Mouse (Mus musculus) embryonic facial prominence, embryonic 15.5 days (tissue): ENCODE data around the gene Psen1. TPM values are rescaled to one million over a fixed set of nuclear protein-coding genes. Genes with fewer than 3 reads are reported as not detected.

ENCODE experiments used
- ATAC-seq: fragments of 200-750 bp; cut with Nextera tagmentation; 2 replicates; pipeline ENCODE4 v1.8.0; 2017; ENCODE audit warnings: low read depth, moderate TSS enrichment; ENCODE audit not compliant: insufficient number of reproducible peaks, low FRiP score, low TSS enrichment
- H3K27ac ChIP-seq: fragments of 300-500 bp; sonication (generic); replicated peaks from 2 replicates; pipeline ENCODE4 v1.5.1; 2015; ENCODE audit warnings: mild to moderate bottlenecking, inconsistent platforms
- H3K27me3 ChIP-seq: fragments of 300-500 bp; sonication (generic); 2 replicates; pipeline ENCODE4 v1.6.1; 2015; ENCODE audit warnings: inconsistent platforms
- H3K36me3 ChIP-seq: fragments of 300-500 bp; sonication (generic); 2 replicates; pipeline ENCODE4 v1.6.1; 2015; ENCODE audit warnings: mild to moderate bottlenecking, inconsistent platforms
- H3K4me1 ChIP-seq: fragments of 300-500 bp; sonication (generic); 2 replicates; pipeline ENCODE4 v1.6.1; 2015; ENCODE audit warnings: inconsistent platforms
- H3K4me2 ChIP-seq: fragments of 300-500 bp; sonication (generic); replicated peaks from 2 replicates; pipeline ENCODE4 v1.6.1; 2015; ENCODE audit warnings: mild to moderate bottlenecking, inconsistent platforms
- H3K4me3 ChIP-seq: fragments of 300-500 bp; sonication (generic); replicated peaks from 2 replicates; pipeline ENCODE4 v1.5.1; 2015; ENCODE audit warnings: mild to moderate bottlenecking, inconsistent platforms
- H3K9ac ChIP-seq: fragments of 300-500 bp; sonication (generic); 2 replicates; pipeline ENCODE4 v1.6.1; 2015; ENCODE audit warnings: inconsistent platforms
- H3K9me3 ChIP-seq: fragments of 300-500 bp; sonication (generic); replicated peaks from 2 replicates; pipeline ENCODE4 v1.6.1; 2016; ENCODE audit warnings: inconsistent platforms
- WGBS: fragments of 180-500 bp; shearing (Covaris S2); methylation state at CpG from one replicate; pipeline ENCODE4 v1.1.7; 2015; 5-methylcytosine and 5-hydroxymethylcytosine counted together
- polyA plus RNA-seq: library from polyadenylated mRNA; unstranded; fragments of >200 nt; fragmentation: Nextera tagmentation; extraction: Ambion mirVana; gene quantifications from 2 replicates; pipeline ENCODE4 v1.2.1, GENCODE M21; 2015

Psen1 gene
- polyA plus RNA-seq, 1 experiment from 2014 or later = 72.3 TPM

DNA sequence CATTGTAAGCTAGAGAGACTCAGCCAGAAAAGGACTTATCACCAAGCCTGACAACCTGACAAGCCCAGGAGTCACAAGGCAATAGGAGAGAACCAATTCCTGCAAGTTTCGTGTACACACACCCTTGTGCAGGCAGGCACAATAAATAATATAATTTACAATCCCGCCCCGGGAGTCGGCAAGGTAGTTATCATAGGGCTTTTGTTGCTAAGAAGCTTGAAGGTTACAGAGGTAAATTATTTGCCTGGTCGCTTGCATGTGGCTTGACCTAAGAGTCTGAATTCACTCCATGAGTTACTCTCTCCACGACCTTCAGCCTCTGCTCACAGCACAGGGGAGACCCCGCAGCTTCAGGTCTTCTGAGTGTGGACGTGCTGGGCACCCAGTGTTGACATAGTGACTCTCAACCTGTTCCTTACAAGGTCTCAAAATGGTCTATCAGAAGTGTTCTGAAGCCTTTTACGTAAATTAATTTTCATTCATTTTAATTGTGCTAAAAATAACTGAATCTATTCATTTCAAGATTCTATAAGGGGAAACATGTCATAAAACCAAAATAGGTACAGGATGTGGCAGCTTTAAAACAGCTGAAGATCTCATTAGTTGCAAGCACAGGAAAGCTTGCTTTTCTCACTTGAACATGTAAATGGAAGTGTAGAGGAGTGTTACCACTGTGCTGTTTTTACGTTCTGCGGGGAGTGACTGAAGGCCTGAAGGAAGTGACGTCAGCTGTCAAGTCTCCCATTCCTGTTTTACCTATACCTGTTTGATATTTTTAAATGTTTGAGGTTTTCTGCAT is 38.8 kb downstream of the Psen1 start:
- no peak overlapping the region for H3K27ac ChIP-seq

GRCm38 (mm10) chr12:83732225-83732624 is 44.3 kb downstream of the Psen1 start:
- Histone ChIP-seq H3K4me3 (no peak overlapping the region), H3K27ac (no peak overlapping the region), H3K27me3 (no peaks in the 10 kb centered on the region), H3K36me3 (peaks cover 85% of the 10 kb centered on the region), H3K4me1 (no peaks in the 10 kb centered on the region), H3K9ac (no peak overlapping the region), H3K9me3 (no peaks in the 10 kb centered on the region), H3K4me2 (no peak overlapping the region)
- WGBS = 93% methylated on average over 5 of the region's 5 CpGs
- no peak for ATAC-seq

More for the DNA sequence above, 38.8 kb downstream of the Psen1 start:
- no peak overlapping the region for H3K4me2 ChIP-seq
- peaks cover 74% of the 10 kb centered on the region for H3K36me3 ChIP-seq
- no peaks in the 10 kb centered on the region for H3K27me3 ChIP-seq
- no peaks in the 10 kb centered on the region for H3K4me1 ChIP-seq
- no peak overlapping the region for H3K9ac ChIP-seq
- 79% methylated on average over 12 of the region's 12 CpGs for WGBS
- no peak for ATAC-seq
- H3K9me3 ChIP-seq = no peaks in the 10 kb centered on the region
- no peak overlapping the region for H3K4me3 ChIP-seq

GRCm38 (mm10) chr12:83734047-83734446 is 46.1 kb downstream of the Psen1 start:
- 89% methylated on average over 10 of the region's 10 CpGs for WGBS
- no peak for ATAC-seq
- H3K27me3 ChIP-seq = no peaks in the 10 kb centered on the region

GRCm38 (mm10) chr12:83736236-83736635 is 48.3 kb downstream of the Psen1 start:
- Histone ChIP-seq H3K4me2 (no peak overlapping the region), H3K9me3 (no peaks in the 10 kb centered on the region), H3K27me3 (no peaks in the 10 kb centered on the region), H3K4me1 (no peaks in the 10 kb centered on the region), H3K36me3 (peaks cover 56% of the 10 kb centered on the region), H3K4me3 (no peak overlapping the region), H3K27ac (no peak overlapping the region), H3K9ac (no peak overlapping the region)
- no peak; the same call in 1 of the 2 replicates for ATAC-seq
- 86% methylated on average over 8 of the region's 8 CpGs for WGBS

More at GRCm38 (mm10) chr12:83734047-83734446, 46.1 kb downstream of the Psen1 start:
- Histone ChIP-seq H3K4me1 (no peaks in the 10 kb centered on the region), H3K36me3 (peaks cover 74% of the 10 kb centered on the region), H3K4me3 (no peak overlapping the region), H3K27ac (no peak overlapping the region), H3K9ac (no peak overlapping the region), H3K9me3 (no peaks in the 10 kb centered on the region), H3K4me2 (no peak overlapping the region)

DNA sequence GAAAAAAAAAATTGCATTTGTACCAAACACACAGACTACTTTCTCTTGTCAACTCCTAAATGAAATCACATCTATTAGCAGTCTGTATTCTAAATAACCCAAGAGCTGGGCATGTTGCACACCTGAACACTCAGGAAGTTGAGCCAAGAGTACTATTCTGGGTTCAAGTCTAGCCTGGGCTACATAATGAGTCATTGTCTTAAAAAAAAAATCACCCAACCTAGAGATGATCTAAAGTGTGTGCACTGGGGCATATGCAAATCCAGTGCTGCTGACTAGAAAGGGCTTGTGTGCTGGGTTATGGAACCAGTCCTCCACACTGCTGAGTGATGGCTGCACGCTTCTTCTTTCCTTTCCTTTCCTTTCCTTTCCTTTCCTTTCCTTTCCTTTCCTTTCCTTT is 50.7 kb downstream of the Psen1 start:
- no peak for ATAC-seq
- Histone ChIP-seq H3K9ac (no peak overlapping the region), H3K27me3 (no peaks in the 10 kb centered on the region), H3K4me1 (no peaks in the 10 kb centered on the region), H3K4me2 (no peak overlapping the region), H3K4me3 (no peak overlapping the region), H3K27ac (no peak overlapping the region), H3K9me3 (no peaks in the 10 kb centered on the region), H3K36me3 (peaks cover 33% of the 10 kb centered on the region)
- WGBS = 88% methylated on average over 1 of the region's 1 CpGs

DNA sequence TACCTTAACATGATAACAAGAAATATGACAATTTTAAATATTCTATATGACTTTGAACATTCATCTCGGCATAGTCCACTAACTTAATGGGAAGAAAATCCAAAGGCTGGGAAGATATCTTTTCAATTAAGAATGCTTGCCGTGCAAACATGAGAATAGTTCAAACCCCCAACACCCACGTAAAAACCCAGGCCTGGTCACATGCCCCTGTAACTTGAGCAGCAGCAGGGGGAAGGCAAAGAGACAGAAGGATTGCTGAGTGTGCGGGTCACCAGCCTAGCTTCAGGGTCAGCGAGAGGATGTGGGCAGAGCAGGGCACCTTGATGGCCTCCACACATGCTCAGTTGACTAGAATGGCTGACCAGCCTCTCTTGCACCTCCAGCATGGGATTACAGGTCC is 53.8 kb downstream of the Psen1 start:
- Histone ChIP-seq H3K27me3 (no peaks in the 10 kb centered on the region), H3K9ac (no peak overlapping the region), H3K36me3 (peaks cover 5% of the 10 kb centered on the region; the same call in 1 of the 2 replicates), H3K4me2 (no peak overlapping the region), H3K9me3 (no peaks in the 10 kb centered on the region), H3K27ac (no peak overlapping the region), H3K4me1 (0 out of 2 replicates have a peak, but pooled peaks cover 6% of the 10 kb centered on the region), H3K4me3 (no peak overlapping the region)
- no peak for ATAC-seq
- WGBS = 50% methylated on average over 5 of the region's 5 CpGs

DNA sequence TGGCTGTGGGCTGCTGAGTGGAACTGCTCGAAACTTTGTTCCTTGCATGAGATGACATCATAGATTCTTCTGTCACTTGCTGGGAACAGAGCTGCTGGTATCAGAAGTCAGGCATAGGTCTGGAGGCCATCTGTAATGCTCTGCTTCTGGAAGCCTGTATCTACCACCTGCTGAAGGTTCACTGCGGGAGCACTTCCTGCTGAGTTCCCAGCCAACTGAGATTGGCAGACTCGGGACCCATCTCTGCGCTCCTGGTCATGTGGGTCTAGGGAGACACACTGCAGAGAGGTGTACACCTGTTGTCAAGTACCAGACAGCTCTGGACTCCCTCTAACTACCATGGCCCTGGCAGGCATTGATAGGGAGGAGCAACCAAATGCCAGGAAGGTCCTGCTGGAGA is 54.9 kb downstream of the Psen1 start:
- WGBS = 72% methylated on average over 4 of the region's 4 CpGs
- H3K36me3 ChIP-seq = peaks cover 2% of the 10 kb centered on the region; the same call in 1 of the 2 replicates
- H3K4me1 ChIP-seq = 0 out of 2 replicates have a peak, but pooled peaks cover 6% of the 10 kb centered on the region
- ATAC-seq = no peak
- H3K4me3 ChIP-seq = no peak overlapping the region
- no peak overlapping the region for H3K4me2 ChIP-seq
- H3K9ac ChIP-seq = no peak overlapping the region
- no peaks in the 10 kb centered on the region for H3K9me3 ChIP-seq
- H3K27ac ChIP-seq = no peak overlapping the region
- no peaks in the 10 kb centered on the region for H3K27me3 ChIP-seq

DNA sequence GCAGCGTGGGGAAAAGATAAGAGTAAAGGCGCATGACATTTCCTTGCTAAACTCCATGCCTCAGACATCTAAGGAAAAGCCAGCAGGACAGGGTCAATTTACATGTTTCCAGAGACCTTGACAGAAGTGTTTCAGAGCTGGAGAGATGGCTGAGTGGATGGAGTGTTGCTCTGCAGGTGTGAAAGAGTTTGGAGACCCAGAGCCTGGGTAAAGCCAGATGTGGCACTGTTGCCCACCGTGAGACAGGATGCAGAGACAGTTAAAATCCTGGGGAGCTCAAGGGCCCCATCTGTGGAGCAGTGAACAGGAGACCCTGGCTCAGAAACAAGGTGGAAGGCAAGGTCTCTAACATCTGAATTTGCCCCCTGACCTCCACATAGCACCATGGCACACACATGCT is 55.8 kb downstream of the Psen1 start:
- no peak for ATAC-seq
- Histone ChIP-seq H3K4me3 (no peak overlapping the region), H3K36me3 (peaks cover 2% of the 10 kb centered on the region; the same call in 1 of the 2 replicates), H3K27me3 (no peaks in the 10 kb centered on the region), H3K27ac (no peak overlapping the region), H3K4me1 (0 out of 2 replicates have a peak, but pooled peaks cover 6% of the 10 kb centered on the region), H3K9ac (no peak overlapping the region), H3K4me2 (no peak overlapping the region), H3K9me3 (no peaks in the 10 kb centered on the region)
- WGBS = 74% methylated on average over 3 of the region's 3 CpGs

DNA sequence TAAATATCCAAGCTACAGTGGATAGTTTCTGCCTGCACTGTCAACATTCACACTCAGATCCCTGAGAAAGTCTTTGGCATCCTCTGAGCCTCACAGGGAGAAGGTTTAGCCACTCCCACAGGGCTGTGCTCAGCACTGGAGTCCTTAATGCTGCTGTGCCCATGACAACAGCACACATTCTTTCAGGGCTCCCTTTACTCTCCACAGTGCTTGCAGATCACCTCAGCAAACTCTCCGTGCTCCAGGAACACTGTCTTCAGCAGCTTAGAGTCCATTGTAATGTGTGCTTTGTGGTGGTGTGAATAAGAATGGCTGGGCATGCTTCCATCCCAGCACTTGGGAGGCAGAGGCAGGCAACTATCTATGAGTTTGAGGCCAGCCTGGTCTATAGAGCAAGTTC is 61.2 kb downstream of the Psen1 start:
- no peak for ATAC-seq
- Histone ChIP-seq H3K9me3 (no peaks in the 10 kb centered on the region), H3K27ac (no peak overlapping the region), H3K36me3 (no peaks in the 10 kb centered on the region), H3K9ac (no peak overlapping the region), H3K4me3 (no peak overlapping the region), H3K27me3 (no peaks in the 10 kb centered on the region), H3K4me1 (peaks cover 11% of the 10 kb centered on the region; the same call in 1 of the 2 replicates), H3K4me2 (no peak overlapping the region)
- WGBS = 66% methylated on average over 1 of the region's 1 CpGs

GRCm38 (mm10) chr12:83752495-83752894 is 64.5 kb downstream of the Psen1 start:
- Histone ChIP-seq H3K4me2 (no peak overlapping the region), H3K36me3 (no peaks in the 10 kb centered on the region), H3K27ac (no peak overlapping the region), H3K27me3 (no peaks in the 10 kb centered on the region), H3K4me1 (peaks cover 8% of the 10 kb centered on the region; the same call in 1 of the 2 replicates), H3K9me3 (no peaks in the 10 kb centered on the region), H3K4me3 (no peak overlapping the region), H3K9ac (no peak overlapping the region)
- no peak for ATAC-seq
- WGBS = 15% methylated on average over 2 of the region's 2 CpGs

DNA sequence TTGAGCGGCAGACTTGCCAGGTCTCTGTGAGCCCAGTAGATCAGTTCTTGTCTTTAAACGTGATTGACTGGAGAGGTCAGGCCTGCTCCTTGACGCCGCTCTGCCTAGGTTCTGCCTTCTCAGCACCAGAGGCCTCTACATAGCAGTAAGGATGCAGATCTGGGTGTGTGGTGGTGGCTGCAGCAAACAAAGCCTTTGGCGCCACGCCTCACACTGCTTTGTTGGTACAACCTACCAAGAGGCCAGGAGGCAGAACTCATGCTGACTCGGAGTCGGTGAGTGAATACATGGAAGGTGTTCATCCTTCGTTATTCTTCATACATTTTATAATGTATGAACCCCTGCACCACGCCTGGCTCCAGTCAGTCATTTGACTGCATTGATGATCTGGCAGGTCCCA is 70.8 kb downstream of the Psen1 start:
- H3K36me3 ChIP-seq = no peaks in the 10 kb centered on the region
- no peak for ATAC-seq
- peaks cover 15% of the 10 kb centered on the region for H3K4me1 ChIP-seq
- H3K9me3 ChIP-seq = no peaks in the 10 kb centered on the region
- H3K4me3 ChIP-seq = no peak overlapping the region
- H3K27me3 ChIP-seq = no peaks in the 10 kb centered on the region
- no peak overlapping the region for H3K27ac ChIP-seq
- no peak overlapping the region for H3K4me2 ChIP-seq
- WGBS = 77% methylated on average over 10 of the region's 10 CpGs
- no peak overlapping the region for H3K9ac ChIP-seq

DNA sequence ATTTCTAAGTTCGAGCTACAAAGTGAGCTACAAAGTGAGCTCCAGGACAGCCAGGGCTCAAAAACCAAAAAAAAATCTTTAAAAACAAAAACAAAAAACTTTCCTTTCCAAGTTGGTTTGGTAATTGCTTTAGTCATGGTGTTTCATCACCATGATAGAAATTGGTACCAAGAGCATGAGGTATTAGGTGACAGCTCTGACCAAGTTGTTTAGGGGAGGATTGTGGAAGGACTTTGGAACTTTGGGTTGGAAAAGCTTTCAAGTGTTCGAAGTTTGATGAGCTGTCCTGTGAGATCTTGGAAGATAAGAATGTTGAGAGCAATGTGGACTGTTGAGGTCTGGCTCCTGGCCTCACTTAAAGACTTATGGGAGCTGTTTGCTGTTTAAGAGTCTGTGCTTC is 72.2 kb downstream of the Psen1 start:
- ATAC-seq = no peak
- no peak overlapping the region for H3K4me3 ChIP-seq
- H3K4me1 ChIP-seq = peaks cover 21% of the 10 kb centered on the region
- no peak overlapping the region for H3K9ac ChIP-seq
- no peaks in the 10 kb centered on the region for H3K36me3 ChIP-seq
- H3K4me2 ChIP-seq = no peak overlapping the region
- 83% methylated on average over 2 of the region's 2 CpGs for WGBS
- H3K27ac ChIP-seq = no peak overlapping the region
- no peaks in the 10 kb centered on the region for H3K9me3 ChIP-seq
- H3K27me3 ChIP-seq = no peaks in the 10 kb centered on the region
